Mouse (Mus musculus) G1E (cell line): Measurements from ENCODE around the gene Zc3h4.

Source experiments
- CTCF ChIP-seq: IDR thresholded peaks from 2 replicates; pipeline ENCODE4 v1.5.1; 2012; ENCODE audit warnings: low read depth, low read length, inconsistent platforms, mixed read lengths
- GATA1 ChIP-seq: IDR thresholded peaks from 2 replicates; pipeline ENCODE4 v1.6.1; 2012; ENCODE audit warnings: borderline replicate concordance, low read length, inconsistent platforms, mixed read lengths
- POLR2AphosphoS5 ChIP-seq: IDR thresholded peaks from 2 replicates; pipeline ENCODE4 v1.6.1; 2012; ENCODE audit warnings: low read depth, low read length, inconsistent platforms; ENCODE audit not compliant: insufficient replicate concordance
- TAL1 ChIP-seq: conservative IDR thresholded peaks from 2 replicates; pipeline ENCODE4 v1.6.1; 2012; ENCODE audit warnings: low read depth, low read length, inconsistent platforms, mixed read lengths

- TF ChIP-seq CTCF: no peak
- TF ChIP-seq GATA1: no peak
- TF ChIP-seq POLR2AphosphoS5: no peak
- no peak for TF ChIP-seq TAL1
These were observed 52.5 kb downstream of the Zc3h4 start for GRCm38 (mm10) chr7:16453118-16453711.
